Mouse (Mus musculus) liver, postnatal 0 days (tissue): ENCODE results near the gene Skp1a. TPM values are rescaled to one million over a fixed set of nuclear protein-coding genes. Genes with fewer than 3 reads are reported as not detected.

Experiments
- ATAC-seq: fragments of 200-750 bp; cut with Nextera tagmentation; 2 replicates; pipeline ENCODE4 v1.8.0; 2017; ENCODE audit warnings: mild to moderate bottlenecking, moderate library complexity
- DNase-seq: peaks from one replicate; pipeline ENCODE4 v3.0.0-alpha.2; 2016
- H3K27ac ChIP-seq: fragments of 300-500 bp; sonication (generic); 2 replicates; pipeline ENCODE4 v1.5.1; 2014; ENCODE audit warnings: antibody characterized with exemption, moderate library complexity, mild to moderate bottlenecking, low read depth
- H3K27me3 ChIP-seq: fragments of 300-500 bp; sonication (generic); 2 replicates; pipeline ENCODE4 v1.6.1; 2014; ENCODE audit warnings: low read length, control low read depth, mixed read lengths; ENCODE audit not compliant: insufficient read depth
- H3K36me3 ChIP-seq: fragments of 300-500 bp; sonication (generic); replicated peaks from 2 replicates; pipeline ENCODE4 v1.6.1; 2014; ENCODE audit warnings: mild to moderate bottlenecking, control low read depth, low read length, moderate library complexity, mixed read lengths; ENCODE audit not compliant: insufficient read depth
- H3K4me1 ChIP-seq: fragments of 300-500 bp; sonication (generic); 2 replicates; pipeline ENCODE4 v1.6.1; 2014; ENCODE audit warnings: antibody characterized with exemption, mild to moderate bottlenecking, control low read depth; ENCODE audit not compliant: insufficient read depth
- H3K4me2 ChIP-seq: fragments of 300-500 bp; sonication (generic); 2 replicates; pipeline ENCODE4 v1.6.1; 2014; ENCODE audit warnings: low read depth, mild to moderate bottlenecking, low read length, moderate library complexity, mixed read lengths
- H3K4me3 ChIP-seq: fragments of 300-500 bp; sonication (generic); 2 replicates; pipeline ENCODE4 v1.5.1; 2014; ENCODE audit warnings: low read depth, low read length
- H3K9ac ChIP-seq: fragments of 300-500 bp; sonication (generic); replicated peaks from 2 replicates; pipeline ENCODE4 v1.6.1; 2014; ENCODE audit warnings: mild to moderate bottlenecking, moderate library complexity
- H3K9me3 ChIP-seq: fragments of 300-500 bp; sonication (generic); 2 replicates; pipeline ENCODE4 v1.6.1; 2016; ENCODE audit warnings: mild to moderate bottlenecking, control low read depth, low read length, mixed read lengths
- CTCF ChIP-seq: sonication (generic); IDR thresholded peaks from 2 replicates; pipeline ENCODE4 v1.5.1; 2016; ENCODE audit warnings: antibody characterized with exemption, low read depth
- EP300 ChIP-seq: IDR thresholded peaks from 2 replicates; pipeline ENCODE4 v1.6.1; 2016; ENCODE audit warnings: antibody characterized with exemption, low read depth, mild to moderate bottlenecking
- WGBS: fragments of 180-500 bp; shearing (Covaris S2); extraction: QIAGEN DNeasy Blood & Tissue Kit; methylation state at CpG from one replicate; pipeline ENCODE4 v1.1.7; 2014; ENCODE audit not compliant: insufficient replicate concordance; 5-methylcytosine and 5-hydroxymethylcytosine counted together
- polyA plus RNA-seq: library from polyadenylated mRNA; unstranded; fragments of >200 nt; fragmentation: Nextera tagmentation; extraction: Ambion mirVana; gene quantifications from 2 replicates; pipeline ENCODE4 v1.2.1, GENCODE M21; 2015

Gene Skp1a
- polyA plus RNA-seq, 1 experiment from 2014 or later = 289 TPM

DNA sequence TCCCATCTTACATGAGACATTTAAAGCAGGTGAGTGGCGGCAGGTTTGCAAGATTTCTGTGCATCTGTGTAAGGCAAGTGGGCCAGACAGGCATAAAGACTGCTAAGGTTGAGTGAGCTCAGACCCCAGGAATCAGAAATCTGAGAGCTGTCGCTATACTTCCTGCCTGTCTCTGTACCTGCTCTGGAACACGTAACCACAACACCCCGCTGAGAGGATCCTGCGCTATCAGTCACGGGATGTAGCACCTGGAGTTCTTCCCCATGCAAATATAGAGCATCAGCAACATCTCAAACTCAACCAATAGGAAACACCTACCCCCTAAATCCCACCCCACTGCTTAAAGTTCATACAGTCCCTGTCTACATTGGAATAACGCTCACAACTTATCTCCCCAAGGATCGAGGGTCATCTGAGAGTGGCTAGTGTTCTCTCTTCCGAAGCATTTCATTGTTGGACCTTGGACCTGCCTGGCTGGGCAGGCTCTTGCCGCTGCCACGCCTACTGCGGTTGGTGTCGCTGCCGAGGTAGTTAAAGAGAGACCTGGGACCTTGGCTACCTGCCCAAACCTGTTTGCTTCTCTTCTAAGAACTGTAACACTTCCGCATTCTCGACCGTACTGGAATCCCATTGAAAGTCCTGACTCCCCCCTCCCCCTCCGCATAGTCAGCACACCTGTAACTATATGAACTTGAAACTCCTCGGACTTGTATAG is 7.7 kb upstream of the Skp1a start:
- ATAC-seq (peak; percentile 87), DNase-seq (peak; percentile 83)
- peak overlapping the region; percentile 7 for H3K4me3 ChIP-seq
- TF ChIP-seq CTCF (no peak), EP300 (no peak)
- H3K4me2 ChIP-seq = peak overlapping the region; percentile 38
- H3K4me1 ChIP-seq = peaks cover 3% of the 10 kb centered on the region; the same call in 1 of the 2 replicates
- peak overlapping the region; percentile 30 for H3K27ac ChIP-seq
- H3K9me3 ChIP-seq = no peaks in the 10 kb centered on the region
- H3K9ac ChIP-seq = 0 out of 2 replicates have a peak overlapping the region, but pooled peaks have one; percentile 1
- 11% methylated on average over 19 of the region's 19 CpGs for WGBS
- no peaks in the 10 kb centered on the region for H3K27me3 ChIP-seq
- no peaks in the 10 kb centered on the region for H3K36me3 ChIP-seq

DNA sequence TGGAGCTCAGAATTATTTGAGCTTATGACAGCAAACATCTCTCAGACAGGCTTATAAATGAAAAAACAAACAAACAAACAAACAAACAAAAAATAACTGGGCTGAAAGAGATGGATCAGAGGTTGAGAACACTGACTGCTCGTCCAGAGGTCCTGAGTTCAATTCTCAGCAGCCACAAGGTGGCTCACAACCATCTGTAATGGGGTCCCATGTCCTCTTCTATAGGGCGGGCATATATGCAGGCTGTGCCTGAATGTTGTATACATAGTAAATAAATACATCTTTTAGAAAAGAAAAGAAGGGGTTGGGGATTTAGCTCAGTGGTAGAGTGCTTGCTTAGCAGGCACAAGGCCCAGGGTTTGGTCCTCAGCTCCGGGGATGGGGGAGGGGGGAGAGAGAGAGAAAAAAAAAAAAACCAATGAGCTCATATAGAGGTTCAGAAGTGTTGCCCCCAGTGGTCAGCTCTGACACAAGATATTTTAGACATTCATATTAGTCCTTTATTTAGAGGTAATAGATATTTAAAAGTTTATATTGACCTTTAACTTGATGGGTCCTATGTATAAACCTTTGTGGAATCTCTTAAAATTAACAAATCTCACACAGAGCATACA is 5.7 kb upstream of the Skp1a start:
- Histone ChIP-seq H3K9ac (no peak overlapping the region), H3K27me3 (no peaks in the 10 kb centered on the region), H3K27ac (no peak overlapping the region), H3K36me3 (no peaks in the 10 kb centered on the region), H3K4me3 (no peak overlapping the region), H3K4me2 (no peak overlapping the region), H3K4me1 (peaks cover 10% of the 10 kb centered on the region), H3K9me3 (no peaks in the 10 kb centered on the region)
- no peak for DNase-seq
- WGBS = 60% methylated on average over 3 of the region's 3 CpGs
- TF ChIP-seq EP300 = no peak
- TF ChIP-seq CTCF = no peak
- ATAC-seq = no peak

DNA sequence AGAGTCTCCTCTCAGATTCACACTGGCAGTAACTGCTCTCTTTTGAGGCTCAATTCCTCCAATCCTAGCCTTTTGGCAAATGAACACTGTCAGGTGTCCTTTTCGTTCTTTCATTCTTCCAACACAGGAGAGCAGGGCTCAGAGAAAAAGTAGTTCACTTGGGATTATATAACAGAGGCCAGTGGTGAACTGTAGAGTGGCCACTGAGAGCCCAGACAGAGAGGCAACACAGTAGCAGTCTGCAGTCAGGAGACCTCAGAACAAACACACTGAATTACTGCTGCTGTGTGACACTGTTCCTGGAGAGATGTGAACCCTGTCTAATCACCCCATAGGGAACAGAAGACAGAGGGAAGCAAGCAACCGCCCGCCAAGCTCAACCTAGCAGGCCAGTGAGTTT is 4.7 kb upstream of the Skp1a start:
- Histone ChIP-seq H3K4me1 (peaks cover 12% of the 10 kb centered on the region), H3K9ac (no peak overlapping the region), H3K27ac (no peak overlapping the region), H3K36me3 (no peaks in the 10 kb centered on the region), H3K9me3 (no peaks in the 10 kb centered on the region), H3K4me2 (no peak overlapping the region), H3K4me3 (no peak overlapping the region), H3K27me3 (no peaks in the 10 kb centered on the region)
- TF ChIP-seq EP300 (no peak), CTCF (no peak)
- ATAC-seq (no peak), DNase-seq (no peak)
- 82% methylated on average over 3 of the region's 3 CpGs for WGBS

DNA sequence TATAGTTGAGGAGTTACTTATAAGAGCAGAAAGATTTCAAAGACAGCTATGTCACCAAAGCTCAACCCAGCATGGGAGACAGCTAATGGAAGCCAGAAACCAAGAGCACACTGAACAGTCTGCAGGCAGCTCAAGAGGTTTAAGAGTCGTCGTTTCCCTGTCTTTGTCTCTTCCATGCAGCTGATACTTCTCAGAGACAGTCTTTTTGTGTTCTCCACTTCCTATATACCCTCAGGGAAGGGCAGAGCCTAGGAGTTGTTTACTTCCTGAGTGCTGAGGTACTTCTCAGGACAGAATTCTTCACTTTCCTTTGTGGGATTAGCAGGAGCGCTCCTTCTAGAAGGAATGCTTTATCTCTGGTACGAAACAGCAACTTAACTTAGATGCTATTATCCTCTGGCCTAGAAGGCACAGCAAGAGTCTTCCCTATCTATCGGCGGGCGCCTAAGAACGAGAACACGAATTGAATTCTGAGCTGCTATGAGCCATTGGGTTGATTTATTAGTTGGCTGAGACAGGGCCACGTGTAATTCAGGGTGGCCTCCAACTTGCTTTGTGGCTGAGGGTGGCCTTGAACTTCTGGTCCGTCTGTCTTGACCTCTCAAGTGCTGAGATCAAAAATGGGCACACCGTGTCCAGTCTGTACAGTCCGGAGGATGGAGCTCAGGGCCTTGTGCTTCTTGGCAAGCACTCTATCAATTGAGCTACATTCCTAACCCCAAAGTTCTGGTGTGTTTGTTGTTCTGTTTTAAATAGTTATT is 4.1 kb upstream of the Skp1a start:
- Histone ChIP-seq H3K27me3 (no peaks in the 10 kb centered on the region), H3K4me1 (peaks cover 12% of the 10 kb centered on the region), H3K36me3 (no peaks in the 10 kb centered on the region), H3K27ac (no peak overlapping the region), H3K9me3 (no peaks in the 10 kb centered on the region), H3K4me2 (no peak overlapping the region), H3K4me3 (no peak overlapping the region), H3K9ac (no peak overlapping the region)
- no peak for ATAC-seq
- no peak for DNase-seq
- no peak for TF ChIP-seq CTCF
- TF ChIP-seq EP300 = no peak
- WGBS = 75% methylated on average over 13 of the region's 13 CpGs

DNA sequence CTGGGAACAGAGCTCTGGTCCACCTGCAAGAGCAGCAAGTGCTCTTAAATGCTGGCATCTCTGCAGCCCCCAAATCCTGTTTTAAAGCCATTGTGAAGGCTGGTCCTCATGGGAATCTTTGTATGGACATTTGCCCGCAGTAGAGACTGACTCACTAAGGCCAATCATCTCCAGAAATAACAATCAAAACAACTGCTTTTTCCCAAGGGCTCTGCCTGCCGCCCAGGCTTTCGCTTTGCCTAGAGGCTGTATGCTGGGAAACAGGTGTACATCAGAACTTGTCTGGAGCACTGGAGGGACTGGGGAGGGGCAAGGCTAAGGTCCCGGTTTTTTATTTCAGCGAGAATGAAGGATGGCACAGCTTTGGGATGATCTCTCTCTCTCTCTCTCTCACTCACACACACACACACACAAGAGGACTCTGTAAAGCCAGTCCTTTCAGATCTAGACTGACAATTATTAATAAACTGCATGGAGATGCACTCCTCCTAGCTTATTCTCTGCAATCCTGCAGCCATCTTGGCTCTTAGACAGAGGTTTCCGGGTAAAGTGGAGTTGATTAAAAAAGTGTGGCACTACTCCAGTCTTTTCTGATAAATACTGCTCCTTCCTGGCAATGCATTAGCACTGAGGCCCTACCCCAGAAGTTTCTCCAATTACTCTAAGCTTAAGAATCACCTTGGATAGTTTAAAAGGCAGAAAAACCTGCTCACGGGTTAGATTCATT is 2.9 kb upstream of the Skp1a start:
- no peak overlapping the region for H3K4me3 ChIP-seq
- H3K36me3 ChIP-seq = no peaks in the 10 kb centered on the region
- no peak for DNase-seq
- no peaks in the 10 kb centered on the region for H3K27me3 ChIP-seq
- peaks cover 16% of the 10 kb centered on the region for H3K4me1 ChIP-seq
- H3K9me3 ChIP-seq = no peaks in the 10 kb centered on the region
- H3K27ac ChIP-seq = no peak overlapping the region
- no peak for ATAC-seq
- H3K4me2 ChIP-seq = no peak overlapping the region
- no peak overlapping the region for H3K9ac ChIP-seq
- TF ChIP-seq EP300 (no peak), CTCF (no peak)
- 81% methylated on average over 7 of the region's 7 CpGs for WGBS

DNA sequence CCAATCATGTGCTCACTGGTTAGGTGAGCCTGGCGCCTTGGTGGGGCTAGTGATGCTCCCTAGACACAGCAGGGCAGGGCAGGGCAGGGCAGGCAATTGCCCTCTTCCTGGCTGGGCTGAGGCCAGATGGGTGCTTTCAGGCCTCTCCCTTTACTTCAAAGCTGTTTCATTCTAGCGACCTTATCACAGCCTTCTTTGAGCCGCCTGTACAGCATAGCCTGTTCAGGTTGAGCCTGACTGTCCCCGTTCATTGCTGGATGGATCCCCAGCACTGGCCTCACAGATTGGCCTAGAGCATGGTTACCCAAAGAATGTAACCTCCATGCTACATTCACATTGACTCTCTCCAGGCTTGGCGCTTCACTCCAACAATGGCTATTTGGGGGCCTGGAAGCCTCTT is 1.1 kb upstream of the Skp1a start:
- H3K4me2 ChIP-seq = peak overlapping the region; percentile 74
- H3K9ac ChIP-seq = peak overlapping the region; percentile 89; the same call in 1 of the 2 replicates
- H3K27ac ChIP-seq = peak overlapping the region; percentile 99; the same call in 1 of the 2 replicates
- TF ChIP-seq CTCF (no peak), EP300 (no peak)
- no peaks in the 10 kb centered on the region for H3K27me3 ChIP-seq
- 56% methylated on average over 5 of the region's 5 CpGs for WGBS
- DNase-seq (no peak), ATAC-seq (no peak)
- peaks cover 21% of the 10 kb centered on the region for H3K4me1 ChIP-seq
- H3K9me3 ChIP-seq = no peaks in the 10 kb centered on the region
- H3K36me3 ChIP-seq = no peaks in the 10 kb centered on the region
- H3K4me3 ChIP-seq = peak overlapping the region; percentile 81; the same call in 1 of the 2 replicates
